Mouse (Mus musculus): ENCODE results near the gene Cab39.

The Cab39 gene

GRCm38 (mm10) chr1:85850851-85851250 is 57.6 kb downstream of the Cab39 start:
- no peak for DNase-seq

DNA sequence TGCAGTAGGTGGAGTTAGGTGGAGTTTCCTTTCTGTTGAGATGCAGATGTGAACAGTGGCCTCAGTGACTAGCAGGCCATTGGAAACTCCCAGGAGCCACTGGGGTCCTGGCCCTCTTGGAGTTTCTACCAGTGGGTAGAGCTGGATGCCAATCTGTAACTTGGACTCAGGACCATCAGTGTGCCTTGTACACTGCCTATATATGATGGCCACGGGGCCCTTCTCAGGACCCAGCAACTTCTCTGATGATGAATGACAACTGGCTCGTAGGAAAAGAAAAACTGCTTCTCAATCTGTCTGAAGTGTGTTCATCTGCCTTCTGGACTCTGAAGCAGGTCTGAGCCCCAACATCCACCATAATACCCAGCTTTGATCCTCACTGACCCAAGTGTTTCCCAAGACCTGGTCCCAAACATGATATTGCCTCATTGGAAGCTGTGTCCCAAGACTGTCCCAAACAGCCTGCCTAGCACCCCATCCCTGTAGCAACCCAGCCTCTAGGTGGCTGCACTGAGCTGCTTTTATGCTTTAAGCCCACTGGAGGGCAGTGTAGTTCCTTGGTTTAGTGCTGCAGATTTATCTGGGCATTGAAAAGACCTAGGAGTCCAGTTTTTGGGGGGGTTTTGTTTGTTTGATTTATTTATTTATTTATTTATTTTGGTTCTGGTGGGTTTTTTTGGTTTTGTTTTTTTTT is 59.9 kb downstream of the Cab39 start:
- peak; percentile 83 to 84 for DNase-seq

DNA sequence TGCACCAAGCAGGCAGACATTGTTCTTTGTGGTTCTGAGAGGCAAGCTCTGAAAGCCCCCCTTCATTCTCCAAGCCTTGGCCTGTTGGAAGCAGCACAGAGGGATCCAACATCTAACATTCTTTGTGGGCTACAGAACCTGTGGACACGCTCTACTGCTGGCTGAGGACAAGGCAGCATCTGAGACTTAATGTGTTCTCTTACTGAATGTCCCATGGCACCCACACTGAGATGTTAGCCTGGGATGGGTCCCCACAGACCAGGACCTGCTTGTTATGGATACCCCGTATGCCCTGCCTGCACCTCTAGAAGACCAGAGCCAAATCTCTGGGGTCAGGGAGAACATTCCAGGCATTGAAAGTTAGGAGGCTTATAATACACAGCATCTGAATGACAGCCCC is 60.6 kb downstream of the Cab39 start:
- no peak for DNase-seq

GRCm38 (mm10) chr1:85854475-85854874 is 61.2 kb downstream of the Cab39 start:
- DNase-seq: no peak

DNA sequence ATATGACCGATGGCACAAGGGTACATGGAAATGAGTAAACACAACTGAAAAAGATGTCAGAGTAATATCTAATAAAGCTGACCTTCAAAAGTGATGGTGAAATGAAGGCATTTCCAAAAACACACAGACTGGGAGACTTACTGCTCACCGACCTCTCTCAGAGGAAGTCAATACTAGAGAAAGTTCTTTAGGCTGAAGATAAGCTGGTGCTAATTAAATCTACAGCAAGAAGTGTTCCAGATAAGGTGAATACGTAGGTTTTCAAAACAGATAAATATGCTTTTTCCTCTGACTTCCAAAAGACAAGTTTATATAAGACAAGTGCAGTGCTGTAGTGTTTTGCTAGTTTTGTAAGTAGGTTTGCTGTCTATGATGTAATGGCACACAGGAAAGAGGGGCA is 63.0 kb downstream of the Cab39 start:
- DNase-seq: no peak

DNA sequence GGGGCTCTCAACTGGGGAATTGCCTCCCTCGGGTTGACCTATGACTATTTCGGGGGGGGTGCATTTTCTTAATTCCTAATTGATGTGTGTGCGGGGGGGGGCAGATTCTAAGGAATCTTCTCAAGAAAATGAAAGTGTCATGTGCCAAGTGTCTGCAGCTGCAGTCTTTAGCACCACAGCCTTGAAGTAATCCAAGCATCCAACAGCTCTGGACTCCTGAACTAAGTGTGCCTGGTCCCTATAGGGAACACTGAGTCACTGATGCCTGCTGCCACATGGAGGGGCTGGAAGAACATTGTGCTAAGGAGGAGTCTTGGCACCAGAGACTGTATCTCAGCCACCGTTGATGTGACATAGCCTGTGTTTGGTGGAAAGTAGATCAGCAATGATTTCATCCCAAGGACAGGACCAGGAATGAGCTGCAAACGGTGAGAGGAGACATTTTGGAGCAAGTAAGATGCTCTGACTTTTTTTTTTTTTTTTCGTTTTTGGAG is 64.1 kb downstream of the Cab39 start:
- no peak for DNase-seq

DNA sequence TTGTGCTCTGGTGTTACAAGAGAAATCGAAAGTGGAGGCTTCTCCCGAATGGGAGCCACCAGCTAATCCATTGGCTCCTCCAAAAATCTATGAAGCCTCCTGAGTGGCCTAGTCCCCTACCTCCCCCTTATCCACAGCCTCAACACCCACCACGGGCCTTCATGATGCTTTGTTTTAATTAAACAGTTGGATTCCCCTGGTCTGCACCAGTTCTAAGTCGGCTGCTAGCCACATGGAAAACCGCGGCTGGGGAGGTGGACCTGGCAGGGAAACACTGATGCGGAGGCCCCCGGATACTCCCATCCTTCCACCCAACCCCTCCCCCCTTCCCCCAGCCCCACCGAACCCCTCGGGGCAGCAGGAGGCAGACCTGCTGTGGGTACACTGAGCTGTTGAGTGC is 71.1 kb downstream of the Cab39 start:
- peak in 1 of 2 experiments; percentile 49 for DNase-seq

GRCm38 (mm10) chr1:85870001-85870400 is 76.8 kb downstream of the Cab39 start:
- peak; percentile 67 to 77 for DNase-seq

DNA sequence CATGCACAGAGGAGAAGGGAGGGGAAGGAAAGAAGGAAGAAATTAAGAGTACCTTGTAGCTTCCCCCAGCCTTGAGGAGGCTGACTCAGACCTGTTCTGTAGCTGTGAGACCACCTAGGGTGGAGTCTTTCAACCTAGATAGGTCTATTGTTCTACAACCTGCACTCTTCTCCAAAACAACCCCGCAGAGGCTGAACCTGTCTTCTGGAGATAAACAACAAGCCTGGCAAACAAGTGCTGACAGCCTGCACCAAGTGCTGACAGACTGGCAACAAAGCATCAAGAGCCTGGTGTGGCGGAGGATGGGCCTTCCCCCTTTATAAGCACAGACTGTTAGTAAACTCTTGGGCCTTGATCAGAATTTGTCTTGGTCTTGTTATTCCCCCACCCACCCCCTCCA is 77.3 kb downstream of the Cab39 start:
- peak; percentile 44 to 47 for DNase-seq

GRCm38 (mm10) chr1:85882003-85882402 is 88.8 kb downstream of the Cab39 start:
- no peak for DNase-seq

- DNase-seq: no peak
Observed at GRCm38 (mm10) chr1:85887221-85887620, 94.0 kb downstream of the Cab39 start.

GRCm38 (mm10) chr1:85894231-85894747 is 101.0 kb downstream of the Cab39 start, which contains the start of gene Itm2c:
Itm2c (plus strand) TSS chr1:85894281.
- peak; percentile 92 for DNase-seq

DNA sequence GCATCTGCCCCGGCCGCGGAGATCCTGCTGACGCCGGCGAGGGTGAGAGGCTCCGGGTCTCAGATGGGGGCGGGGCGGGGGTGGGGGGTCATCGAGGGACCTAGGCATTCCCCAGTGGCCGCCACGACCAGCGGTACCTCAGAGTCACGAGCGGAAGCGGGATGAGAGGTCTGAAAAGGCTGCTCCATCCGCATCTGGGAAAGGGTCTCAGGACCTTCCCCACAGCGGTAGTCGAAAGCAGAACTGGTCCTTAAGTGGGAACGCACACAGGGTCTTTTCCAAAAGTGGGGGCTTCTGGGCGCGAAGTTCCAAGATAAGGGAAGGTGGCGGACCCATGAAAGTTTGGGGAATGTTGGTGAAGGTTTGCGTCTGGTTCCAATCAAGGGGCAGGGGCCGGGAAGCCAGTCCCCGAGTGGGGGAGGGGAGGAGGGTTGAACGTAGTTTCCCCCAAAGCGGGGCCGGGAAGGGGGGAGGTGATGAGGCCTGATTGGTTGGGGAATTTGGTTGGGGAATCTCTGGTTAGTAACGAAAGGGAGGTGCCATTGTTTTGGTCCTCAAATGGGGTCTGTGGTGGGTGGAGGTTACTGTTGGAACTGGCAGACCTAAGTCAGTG is 101.6 kb downstream of the Cab39 start:
- peak; percentile 72 to 79 for DNase-seq

- DNase-seq: peak; percentile 71 to 75
Observed at GRCm38 (mm10) chr1:85895391-85895837, 102.2 kb downstream of the Cab39 start.

DNA sequence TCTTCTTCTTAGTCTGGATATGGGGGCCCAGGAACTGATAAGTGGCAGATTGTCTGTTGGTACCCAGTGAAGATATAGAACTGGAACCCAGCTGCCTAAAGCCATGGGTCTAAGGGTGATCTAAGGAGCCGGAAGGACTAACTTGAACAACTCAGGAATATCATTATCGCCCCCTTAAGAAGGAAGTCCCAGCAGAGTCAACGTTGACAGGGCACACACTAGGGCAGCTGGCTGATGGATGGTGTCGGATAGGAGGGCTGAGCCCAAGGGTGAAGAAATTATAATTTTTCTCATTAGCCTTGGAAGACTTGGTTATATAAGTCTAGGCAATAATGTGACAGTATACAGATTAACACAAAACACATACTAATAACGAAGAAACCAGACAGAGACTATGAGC is 102.9 kb downstream of the Cab39 start:
- no peak for DNase-seq

GRCm38 (mm10) chr1:85896781-85897700 is 103.8 kb downstream of the Cab39 start:
- DNase-seq: peak; percentile 50 to 66

- DNase-seq: no peak
Observed at GRCm38 (mm10) chr1:85897901-85898760, 104.9 kb downstream of the Cab39 start.

GRCm38 (mm10) chr1:85898761-85899387 is 105.6 kb downstream of the Cab39 start:
- peak; percentile 62 to 65 for DNase-seq

DNA sequence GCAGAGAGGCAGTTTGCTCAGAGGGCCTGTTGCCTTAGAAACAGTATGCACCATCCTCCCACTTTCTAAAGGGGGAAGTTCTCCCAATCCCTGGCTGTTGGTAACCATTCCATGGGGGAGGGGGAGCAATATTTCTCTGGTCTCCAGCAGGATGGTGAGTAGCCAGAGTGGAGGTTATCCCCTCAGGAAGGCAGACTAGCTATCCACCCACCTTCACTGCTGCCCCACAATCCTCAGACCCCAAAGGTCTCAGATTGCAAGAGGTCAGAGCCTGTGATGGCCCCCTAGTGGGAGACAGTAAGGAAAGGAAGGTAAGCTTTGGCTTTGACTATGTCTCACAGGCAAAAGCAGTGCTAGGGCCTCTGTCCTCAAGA is 106.1 kb downstream of the Cab39 start:
- peak; percentile 27 to 31 for DNase-seq

GRCm38 (mm10) chr1:85900521-85901333 is 107.5 kb downstream of the Cab39 start:
- DNase-seq: peak in 1 of 2 experiments; percentile 34
